Mouse (Mus musculus): ENCODE data around the gene Ccdc73. TPM values are rescaled to one million over a fixed set of nuclear protein-coding genes. Genes with fewer than 3 reads are reported as not detected.

Gene Ccdc73
- polyA plus RNA-seq (2014; fragmentation: Illumina TruSeq; extraction: RNeasy Lipid Tissue Mini Kit (QIAGEN cat#74804); ENCODE audit: low read depth, low replicate concordance): 21.0 TPM

DNA sequence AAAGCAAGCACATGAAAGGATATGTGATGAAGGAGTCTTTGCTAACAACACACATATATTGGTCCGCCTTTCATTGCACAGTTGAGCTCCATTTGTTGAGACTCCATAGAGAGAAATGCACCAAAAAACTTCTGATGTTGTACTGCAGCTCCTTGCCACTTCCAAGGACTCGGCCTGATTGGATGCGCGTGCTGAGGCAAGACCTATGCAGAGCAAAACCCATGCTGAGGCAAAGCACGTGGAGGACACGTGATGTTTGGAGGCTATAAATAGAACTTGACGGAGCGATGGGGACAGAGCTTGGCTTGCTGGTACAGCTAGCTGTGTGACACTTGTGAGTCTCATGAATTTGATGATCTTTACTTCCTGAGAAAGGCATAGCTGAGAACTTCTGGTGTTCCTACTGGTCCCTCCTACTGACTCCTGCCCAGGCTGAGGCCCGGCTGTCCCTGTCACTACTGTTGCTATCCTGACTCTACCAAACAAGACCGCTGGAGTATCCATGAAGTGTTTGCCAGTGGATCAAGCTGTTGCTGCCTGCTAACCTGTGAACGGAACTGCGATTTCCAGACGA is at the start of gene Ccdc73:
Ccdc73 (plus strand) TSS at position 524 of the 574 bp plus-strand sequence.

DNA sequence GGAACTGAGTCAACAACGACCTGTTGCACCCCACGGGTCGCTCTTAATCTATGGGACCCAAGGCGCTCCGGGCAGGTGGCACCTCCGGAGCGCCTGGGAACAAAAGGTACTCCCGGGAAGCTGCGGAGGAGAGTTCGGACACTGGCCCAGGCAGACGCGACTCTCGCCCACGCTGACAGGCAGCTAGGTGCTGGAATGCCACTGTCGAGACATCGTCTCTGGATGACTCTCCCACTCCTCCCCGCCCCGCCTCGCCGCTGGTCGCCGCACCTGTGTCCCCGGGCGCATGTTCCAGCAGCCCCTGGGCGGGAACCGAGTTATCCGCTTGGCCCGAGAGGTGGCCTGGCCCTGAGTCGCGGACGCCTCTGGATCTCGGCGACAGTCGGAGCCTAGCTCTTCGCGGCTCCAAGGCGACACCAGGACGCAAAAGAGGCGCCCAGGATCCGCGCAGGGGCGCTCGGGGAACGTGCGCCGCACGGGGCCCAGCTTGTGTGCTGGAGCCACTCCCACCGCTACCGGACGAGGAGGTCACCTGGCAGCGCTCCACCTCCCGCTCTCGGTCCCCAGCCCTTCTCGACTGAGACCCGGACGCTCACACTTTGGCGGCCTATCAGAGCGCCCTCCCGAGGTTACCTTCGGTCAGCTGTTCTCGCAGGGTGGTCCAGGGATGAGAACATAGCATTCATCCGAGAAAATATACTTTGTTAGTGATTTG is 18.2 kb upstream of the Ccdc73 start, which contains the start of gene Prrg4:
Prrg4 (minus strand) TSS at position 601 of the 715 bp plus-strand sequence.

DNA sequence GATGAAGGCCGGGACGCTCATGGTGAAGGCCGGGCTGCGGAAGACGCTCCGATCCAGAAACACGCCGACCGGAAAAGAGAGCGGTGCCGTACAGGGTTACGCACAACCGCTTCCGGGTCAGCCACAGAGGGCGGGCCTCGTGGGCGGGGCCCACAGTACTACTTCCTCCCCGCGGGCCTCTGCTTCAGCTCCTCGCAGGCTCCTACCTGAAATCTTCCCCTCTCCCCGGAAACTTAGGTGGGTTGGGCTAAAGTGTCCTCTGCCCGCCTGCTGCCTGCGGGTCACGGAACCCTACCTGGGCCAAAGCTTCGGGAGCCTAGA is 149.3 kb downstream of the Ccdc73 start, which contains the start of gene Eif3m:
Eif3m (minus strand) TSS at position 114 of the 321 bp plus-strand sequence.

Other genes starting within 250 kb of the Ccdc73 start
- gene Tcp11l1, start 155.6 kb upstream of the Ccdc73 start, polyA plus RNA-seq (2014; fragmentation: Illumina TruSeq; extraction: RNeasy Lipid Tissue Mini Kit (QIAGEN cat#74804); ENCODE audit: low read depth, low replicate concordance): 15.9 TPM
- gene Pin1rt1, start 151.4 kb upstream of the Ccdc73 start, polyA plus RNA-seq (2014; fragmentation: Illumina TruSeq; extraction: RNeasy Lipid Tissue Mini Kit (QIAGEN cat#74804); ENCODE audit: low read depth, low replicate concordance): not detected
- 66.2 TPM for gene Depdc7, start 124.9 kb upstream of the Ccdc73 start, polyA plus RNA-seq (2014; fragmentation: Illumina TruSeq; extraction: RNeasy Lipid Tissue Mini Kit (QIAGEN cat#74804); ENCODE audit: low read depth, low replicate concordance)
- gene Qser1, start 51.0 kb upstream of the Ccdc73 start, polyA plus RNA-seq (2014; fragmentation: Illumina TruSeq; extraction: RNeasy Lipid Tissue Mini Kit (QIAGEN cat#74804); ENCODE audit: low read depth, low replicate concordance): 31.1 TPM
- 10.2 TPM for gene Prrg4, start 17.9 kb upstream of the Ccdc73 start, polyA plus RNA-seq (2014; fragmentation: Illumina TruSeq; extraction: RNeasy Lipid Tissue Mini Kit (QIAGEN cat#74804); ENCODE audit: low read depth, low replicate concordance)
- 431 TPM for gene Eif3m, start 149.3 kb downstream of the Ccdc73 start, polyA plus RNA-seq (2014; fragmentation: Illumina TruSeq; extraction: RNeasy Lipid Tissue Mini Kit (QIAGEN cat#74804); ENCODE audit: low read depth, low replicate concordance)
- not detected for gene Gm11060, start 224.2 kb downstream of the Ccdc73 start, polyA plus RNA-seq (2014; fragmentation: Illumina TruSeq; extraction: RNeasy Lipid Tissue Mini Kit (QIAGEN cat#74804); ENCODE audit: low read depth, low replicate concordance)